Mouse (Mus musculus): ENCODE results near the gene Adam19.

GRCm38 (mm10) chr11:46125093-46125834, 69.5 kb downstream of the Adam19 start:
- no peak for TF ChIP-seq USF2 (conservative IDR thresholded peaks at IDR 0.05; ENCODE audit: low read depth, low read length)
- no peak for TF ChIP-seq NRF1 (IDR thresholded peaks at IDR 0.05; ENCODE audit: low read depth, low read length)
- TF ChIP-seq EP300 (IDR thresholded peaks at IDR 0.05; ENCODE audit: low read length): no peak
- no peak for TF ChIP-seq NELFE (IDR thresholded peaks at IDR 0.05; ENCODE audit: low read depth, low read length)
